In genomic region chr19:59738541-59738940, GRCm38 (mm10) we compare ENCODE assay signal across 33 mouse cellular contexts.
DNase-seq lines count a peak whose midpoint lies in the region; ATAC-seq and TF ChIP-seq lines count a peak whose summit lies in the region.
"Had no signal": no experiment of that assay in that cellular context is flagged by ENCODE, and none has a peak within 500 bp of the region (broad histone marks: within the 10 kb centered on the region; RNA-seq: fewer than 3 reads in every experiment).

No protein-coding gene starts in this region.

- H3K4me3 ChIP-seq in limb, embryonic 13.5 days, result no peak overlapping the region
- no peak overlapping the region for H3K4me3 ChIP-seq in limb, embryonic 10.5 days
- H3K4me3 ChIP-seq in limb, embryonic 15.5 days, result no peak overlapping the region
- H3K4me3 ChIP-seq in forebrain, postnatal 0 days (ENCODE audit: low read depth, low read length), result no peak overlapping the region
- H3K4me3 ChIP-seq: forebrain, embryonic 15.5 days; gastrocnemius, adult 2 months; heart, adult 2 months; hindbrain, embryonic 13.5 days; left cerebral cortex, adult 2 months; lung, embryonic 15.5 days; midbrain, embryonic 10.5 days; midbrain, embryonic 15.5 days; neural tube, embryonic 15.5 days had no signal

- peak; percentile 32; the same call in 1 of the 2 replicates for ATAC-seq in limb, embryonic 13.5 days (ENCODE audit: low FRiP score, low read depth)
- peak; percentile 76; the same call in 1 of the 2 replicates for ATAC-seq in limb, embryonic 15.5 days (ENCODE audit: insufficient number of reproducible peaks, low FRiP score, low TSS enrichment, low read depth)
- ATAC-seq in forebrain, postnatal 0 days, result no peak
- ATAC-seq: activated CD4-positive, CD25-positive, alpha-beta regulatory T cell, adult 4 months; CD4-positive, CD25-positive, alpha-beta regulatory T cell, adult 4 months; forebrain, embryonic 15.5 days; intestine, embryonic 16.5 days; midbrain, embryonic 15.5 days had no signal

- no peak for TF ChIP-seq POLR2A in brain, embryonic 14.5 days (IDR thresholded peaks at IDR 0.05; ENCODE audit: borderline replicate concordance, extremely low read depth, insufficient read depth, insufficient read length, poor library complexity, severe bottlenecking)

- no peak overlapping the region for H3K9ac ChIP-seq in limb, embryonic 13.5 days
- H3K9ac ChIP-seq in limb, embryonic 15.5 days, result no peak overlapping the region
- no peak overlapping the region for H3K9ac ChIP-seq in forebrain, postnatal 0 days
- H3K9ac ChIP-seq: forebrain, embryonic 15.5 days; hindbrain, embryonic 13.5 days; liver, embryonic 14.5 days; lung, embryonic 15.5 days; midbrain, embryonic 15.5 days; neural tube, embryonic 15.5 days had no signal

- 41% methylated on average over 8 of the region's 8 CpGs for WGBS in limb, embryonic 13.5 days
- 81% methylated on average over 8 of the region's 8 CpGs for WGBS in limb, embryonic 10.5 days
- WGBS in limb, embryonic 15.5 days, result 35% methylated on average over 8 of the region's 8 CpGs
- WGBS in forebrain, postnatal 0 days, result 49% methylated on average over 8 of the region's 8 CpGs

- TF ChIP-seq CTCF in brain, embryonic 14.5 days (IDR thresholded peaks at IDR 0.05; ENCODE audit: borderline replicate concordance, extremely low read depth, insufficient read depth, insufficient read length), result no peak
- no peak for TF ChIP-seq CTCF in forebrain, postnatal 0 days (IDR thresholded peaks at IDR 0.05; ENCODE audit: low read depth)

- DNase-seq in heart, postnatal 4 days, result peak; percentile 5
- DNase-seq in heart, adult 9 months (ENCODE audit: low spot score in 2 of 2), result no peak
- DNase-seq in limb, embryonic 10.5 days (ENCODE audit: low spot score), result no peak
- DNase-seq in brain, embryonic 14.5 days (ENCODE audit: low read depth), result peak; percentile 43
- DNase-seq in urinary bladder, postnatal 4 days (ENCODE audit: low spot score in 2 of 2), result no peak
- no peak for DNase-seq in forebrain, postnatal 0 days
- DNase-seq: adrenal gland, adult 2 months; cerebellum, adult 11 months; cerebellum, adult 9-10 months; cerebellum, postnatal 36 days; gastrocnemius, adult 2 months; gastrocnemius, postnatal 36 days; heart, adult 2 months; heart, postnatal 36 days; liver; right cerebral cortex, postnatal 25 days; thymus, adult 2 months; thymus, postnatal 4 days had no signal

- no peak overlapping the region for H3K27ac ChIP-seq in limb, embryonic 13.5 days
- H3K27ac ChIP-seq in limb, embryonic 10.5 days, result no peak overlapping the region
- no peak overlapping the region for H3K27ac ChIP-seq in limb, embryonic 15.5 days
- H3K27ac ChIP-seq in forebrain, postnatal 0 days (ENCODE audit: low read depth, low read length), result no peak overlapping the region
- H3K27ac ChIP-seq: forebrain, embryonic 15.5 days; gastrocnemius, adult 2 months; heart, adult 2 months; hindbrain, embryonic 13.5 days; kidney, postnatal 0 days; left cerebral cortex, adult 2 months; liver, embryonic 14.5 days; lung, embryonic 15.5 days; midbrain, embryonic 10.5 days; midbrain, embryonic 15.5 days; neural tube, embryonic 15.5 days; stomach, postnatal 0 days had no signal

- H3K36me3 ChIP-seq in limb, embryonic 13.5 days, result no peaks in the 10 kb centered on the region
- no peaks in the 10 kb centered on the region for H3K36me3 ChIP-seq in limb, embryonic 10.5 days
- no peaks in the 10 kb centered on the region for H3K36me3 ChIP-seq in limb, embryonic 15.5 days
- no peaks in the 10 kb centered on the region for H3K36me3 ChIP-seq in forebrain, postnatal 0 days (ENCODE audit: insufficient read depth)
- H3K36me3 ChIP-seq: forebrain, embryonic 15.5 days; hindbrain, embryonic 13.5 days; lung, embryonic 15.5 days; midbrain, embryonic 10.5 days; midbrain, embryonic 15.5 days; neural tube, embryonic 15.5 days had no signal

- peaks cover 8% of the 10 kb centered on the region; the same call in 1 of the 2 replicates for H3K27me3 ChIP-seq in limb, embryonic 13.5 days
- peaks cover 71% of the 10 kb centered on the region for H3K27me3 ChIP-seq in limb, embryonic 10.5 days (ENCODE audit: low read depth, poor library complexity, severe bottlenecking)
- no peaks in the 10 kb centered on the region for H3K27me3 ChIP-seq in limb, embryonic 15.5 days
- H3K27me3 ChIP-seq in forebrain, postnatal 0 days (ENCODE audit: insufficient read depth, low read length), result no peaks in the 10 kb centered on the region; the same call in 1 of the 2 replicates
- H3K27me3 ChIP-seq: forebrain, embryonic 15.5 days; hindbrain, embryonic 13.5 days; lung, embryonic 15.5 days; midbrain, embryonic 15.5 days; neural tube, embryonic 15.5 days had no signal

- H3K4me1 ChIP-seq in limb, embryonic 13.5 days, result peaks cover 15% of the 10 kb centered on the region
- H3K4me1 ChIP-seq in limb, embryonic 10.5 days, result no peaks in the 10 kb centered on the region
- 0 out of 2 replicates have a peak, but pooled peaks cover 2% of the 10 kb centered on the region for H3K4me1 ChIP-seq in limb, embryonic 15.5 days
- H3K4me1 ChIP-seq in forebrain, postnatal 0 days (ENCODE audit: insufficient read depth), result no peaks in the 10 kb centered on the region
- H3K4me1 ChIP-seq: forebrain, embryonic 15.5 days; hindbrain, embryonic 13.5 days; lung, embryonic 15.5 days; midbrain, embryonic 10.5 days; midbrain, embryonic 15.5 days; neural tube, embryonic 15.5 days had no signal

- no peak overlapping the region for H3K4me2 ChIP-seq in limb, embryonic 13.5 days (replicated peaks)
- no peak overlapping the region for H3K4me2 ChIP-seq in limb, embryonic 15.5 days
- no peak overlapping the region for H3K4me2 ChIP-seq in forebrain, postnatal 0 days (ENCODE audit: low read depth)
- H3K4me2 ChIP-seq: forebrain, embryonic 15.5 days; hindbrain, embryonic 13.5 days; lung, embryonic 15.5 days; midbrain, embryonic 15.5 days; neural tube, embryonic 15.5 days had no signal

- no peaks in the 10 kb centered on the region for H3K9me3 ChIP-seq in limb, embryonic 13.5 days
- H3K9me3 ChIP-seq in limb, embryonic 10.5 days (replicated peaks), result no peaks in the 10 kb centered on the region
- H3K9me3 ChIP-seq in limb, embryonic 15.5 days, result no peaks in the 10 kb centered on the region
- no peaks in the 10 kb centered on the region for H3K9me3 ChIP-seq in forebrain, postnatal 0 days (ENCODE audit: low read length)
- H3K9me3 ChIP-seq: forebrain, embryonic 15.5 days; hindbrain, embryonic 13.5 days; lung, embryonic 15.5 days; midbrain, embryonic 10.5 days; midbrain, embryonic 15.5 days; neural tube, embryonic 15.5 days had no signal

Comparison
In these comparisons a context has a peak if more than half of its experiments do, and no peak if none do; other contexts are left out.
1. DNase-seq: peak in heart, postnatal 4 days (single experiment) and brain, embryonic 14.5 days (single experiment); none in heart, adult 9 months (0 of 2), limb, embryonic 10.5 days (single experiment), urinary bladder, postnatal 4 days (0 of 2) and forebrain, postnatal 0 days (single experiment).